Mouse (Mus musculus) liver, embryonic 13.5 days (tissue): ENCODE data around the gene Nectin4. TPM values are rescaled to one million over a fixed set of nuclear protein-coding genes. Genes with fewer than 3 reads are reported as not detected.
A peak's percentile ranks its signal among the peaks of the same experiment; 100 is the strongest.
"Not testable (repeated sequence)": the region's sequence is repeated elsewhere in the genome, so short reads cannot be mapped to it uniquely, and the experiment has no call there.

Source experiments
- ATAC-seq: fragments of 200-750 bp; cut with Nextera tagmentation; 2 replicates; pipeline ENCODE4 v1.8.0; 2017; ENCODE audit warnings: low read depth, mild to moderate bottlenecking, moderate number of reproducible peaks, moderate library complexity
- DNase-seq: peaks from one replicate; pipeline ENCODE4 v3.0.0; 2022
- H3K27ac ChIP-seq: fragments of 300-500 bp; sonication (generic); 2 replicates; pipeline ENCODE4 v1.5.1; 2015; ENCODE audit warnings: moderate library complexity, mild to moderate bottlenecking, inconsistent platforms
- H3K27me3 ChIP-seq: fragments of 300-500 bp; sonication (generic); 2 replicates; pipeline ENCODE4 v1.6.1; 2015; ENCODE audit warnings: mild to moderate bottlenecking, inconsistent platforms
- H3K36me3 ChIP-seq: fragments of 300-500 bp; sonication (generic); 2 replicates; pipeline ENCODE4 v1.6.1; 2015; ENCODE audit warnings: mild to moderate bottlenecking, inconsistent platforms
- H3K4me1 ChIP-seq: fragments of 300-500 bp; sonication (generic); replicated peaks from 2 replicates; pipeline ENCODE4 v1.6.1; 2015; ENCODE audit warnings: inconsistent platforms
- H3K4me2 ChIP-seq: fragments of 300-500 bp; sonication (generic); 2 replicates; pipeline ENCODE4 v1.6.1; 2015; ENCODE audit warnings: inconsistent platforms, mild to moderate bottlenecking, moderate library complexity
- H3K4me3 ChIP-seq: fragments of 300-500 bp; sonication (generic); replicated peaks from 2 replicates; pipeline ENCODE4 v1.5.1; 2015; ENCODE audit warnings: mild to moderate bottlenecking, inconsistent platforms
- H3K9ac ChIP-seq: fragments of 300-500 bp; sonication (generic); 2 replicates; pipeline ENCODE4 v1.6.1; 2015; ENCODE audit warnings: mild to moderate bottlenecking, inconsistent platforms
- H3K9me3 ChIP-seq: fragments of 300-500 bp; sonication (generic); replicated peaks from 2 replicates; pipeline ENCODE4 v1.6.1; 2016; ENCODE audit warnings: inconsistent platforms
- WGBS: fragments of 180-500 bp; shearing (Covaris S2); methylation state at CpG from one replicate; pipeline ENCODE4 v1.1.7; 2015; ENCODE audit not compliant: insufficient replicate concordance; 5-methylcytosine and 5-hydroxymethylcytosine counted together
- polyA plus RNA-seq: library from polyadenylated mRNA; unstranded; fragments of >200 nt; fragmentation: Nextera tagmentation; extraction: Ambion mirVana; gene quantifications from 2 replicates; pipeline ENCODE4 v1.2.1, GENCODE M21; 2015

The Nectin4 gene
- 0.08 and 0.14 TPM in 2 replicates for polyA plus RNA-seq

DNA sequence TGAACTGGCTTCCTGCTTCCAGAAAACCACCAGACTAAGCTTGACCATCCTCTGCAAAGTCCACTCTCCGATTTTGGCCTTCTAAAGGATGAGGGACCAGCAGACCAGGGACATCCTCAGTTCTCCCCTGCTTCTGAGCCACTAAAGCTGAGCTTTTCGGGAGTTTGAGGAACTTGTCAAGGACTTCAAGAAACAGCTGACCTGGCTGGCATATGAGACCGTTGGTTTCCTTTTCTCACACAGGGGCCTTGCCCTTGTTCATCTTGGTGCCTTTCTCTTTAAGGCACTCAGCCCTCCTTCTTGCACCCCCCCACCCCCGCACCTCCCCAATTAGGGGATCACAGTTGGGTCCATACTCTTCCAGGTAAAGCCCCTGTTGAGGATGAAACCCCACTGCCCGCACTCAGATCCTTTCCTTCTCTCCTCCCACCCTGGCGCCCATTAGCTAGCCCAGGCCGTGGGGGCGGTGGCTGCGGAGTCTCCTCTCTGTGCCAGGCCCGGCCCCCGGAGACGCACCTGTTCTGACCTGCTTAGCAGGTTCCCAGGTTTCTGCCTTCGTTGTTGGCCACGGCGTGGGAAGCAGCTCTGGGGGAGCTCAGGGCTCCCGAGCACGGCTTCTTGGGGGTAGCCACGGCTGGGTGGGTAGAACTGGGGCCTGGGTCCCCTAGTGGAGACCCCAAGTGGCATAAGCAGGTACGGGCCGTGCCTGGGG, at the start of gene Nectin4:
Gene Nectin4 (plus strand): TSS at position 255 of the 712 bp plus-strand sequence.
- Histone ChIP-seq H3K4me1 (peaks cover 9% of the 10 kb centered on the region), H3K9ac (no peak within 1 kb of the TSS; the same call in 1 of the 2 replicates), H3K36me3 (no peaks in the 10 kb centered on the region), H3K27me3 (peaks cover 14% of the 10 kb centered on the region), H3K27ac (no peak within 1 kb of the TSS), H3K9me3 (no peaks in the 10 kb centered on the region), H3K4me3 (no peak within 1 kb of the TSS), H3K4me2 (peak within 1 kb of the TSS; percentile 19; the same call in 1 of the 2 replicates)
- no peak for DNase-seq
- no peak for ATAC-seq
- WGBS, result 49% methylated on average over 20 of the region's 20 CpGs

GRCm38 (mm10) chr1:171320151-171320550, 49.7 kb upstream of the Nectin4 start:
- no peak for DNase-seq
- H3K36me3 ChIP-seq, result no peaks in the 10 kb centered on the region
- H3K4me3 ChIP-seq, result no peak overlapping the region
- no peak overlapping the region for H3K27ac ChIP-seq
- H3K4me2 ChIP-seq, result no peak overlapping the region
- no peaks in the 10 kb centered on the region for H3K27me3 ChIP-seq
- 0 out of 2 replicates have a peak, but pooled peaks cover 2% of the 10 kb centered on the region for H3K9me3 ChIP-seq
- no peak for ATAC-seq
- no peak overlapping the region for H3K9ac ChIP-seq
- 46% methylated on average over 5 of the region's 5 CpGs for WGBS
- H3K4me1 ChIP-seq, result peaks cover 6% of the 10 kb centered on the region

- no peaks in the 10 kb centered on the region for H3K9me3 ChIP-seq
- H3K4me1 ChIP-seq, result peaks cover 6% of the 10 kb centered on the region
- no peaks in the 10 kb centered on the region for H3K27me3 ChIP-seq
- no peak overlapping the region for H3K4me2 ChIP-seq
- no peak overlapping the region for H3K27ac ChIP-seq
- no peak for DNase-seq
- no peaks in the 10 kb centered on the region for H3K36me3 ChIP-seq
- no peak overlapping the region for H3K9ac ChIP-seq
- no peak for ATAC-seq
- no peak overlapping the region for H3K4me3 ChIP-seq
Measured at GRCm38 (mm10) chr1:171321415-171321814, 48.5 kb upstream of the Nectin4 start.

- peaks cover 8% of the 10 kb centered on the region for H3K4me1 ChIP-seq
- no peaks in the 10 kb centered on the region for H3K36me3 ChIP-seq
- H3K4me2 ChIP-seq, result no peak overlapping the region
- H3K4me3 ChIP-seq, result no peak overlapping the region
- ATAC-seq, result peak; percentile 43; the same call in 1 of the 2 replicates
- H3K9ac ChIP-seq, result 0 out of 2 replicates have a peak overlapping the region, but pooled peaks have one; percentile 20
- no peaks in the 10 kb centered on the region for H3K27me3 ChIP-seq
- no peaks in the 10 kb centered on the region for H3K9me3 ChIP-seq
- no peak overlapping the region; the same call in 1 of the 2 replicates for H3K27ac ChIP-seq
- no peak for DNase-seq
- 67% methylated on average over 1 of the region's 1 CpGs for WGBS
Measured at GRCm38 (mm10) chr1:171322012-171322411, 47.9 kb upstream of the Nectin4 start.

DNA sequence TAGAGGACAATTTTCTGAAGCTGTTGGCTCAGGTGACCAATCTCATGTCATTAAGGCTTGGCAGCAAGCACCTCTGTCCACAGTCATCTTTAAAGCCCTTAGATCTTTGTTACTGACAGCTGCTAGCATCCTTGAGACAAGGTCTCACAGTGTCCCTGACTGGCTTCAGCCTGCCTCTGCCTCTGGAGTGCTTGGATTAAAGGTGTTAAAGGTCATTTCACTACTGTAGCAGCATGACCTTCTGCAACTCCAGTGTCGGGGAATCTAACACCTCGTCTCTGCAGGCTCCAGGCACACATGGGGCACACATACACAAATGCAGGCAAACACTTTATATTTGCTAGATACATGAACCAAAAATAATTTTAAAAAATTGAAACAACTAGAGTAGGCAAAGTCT, 44.3 kb upstream of the Nectin4 start:
- H3K27me3 ChIP-seq, result no peaks in the 10 kb centered on the region
- no peak for DNase-seq
- no peaks in the 10 kb centered on the region for H3K9me3 ChIP-seq
- no peak overlapping the region for H3K9ac ChIP-seq
- ATAC-seq, result no peak
- H3K27ac ChIP-seq, result no peak overlapping the region
- H3K4me2 ChIP-seq, result no peak overlapping the region
- peaks cover 29% of the 10 kb centered on the region for H3K4me1 ChIP-seq
- no peak overlapping the region for H3K4me3 ChIP-seq
- WGBS, result 90% methylated on average over 2 of the region's 2 CpGs
- no peaks in the 10 kb centered on the region for H3K36me3 ChIP-seq

GRCm38 (mm10) chr1:171326588-171326987, 43.3 kb upstream of the Nectin4 start:
- H3K4me2 ChIP-seq, result peak overlapping the region; percentile 87; the same call in 1 of the 2 replicates
- DNase-seq, result not testable (repeated sequence)

GRCm38 (mm10) chr1:171328244-171328643, 41.7 kb upstream of the Nectin4 start:
- ATAC-seq (no peak), DNase-seq (no peak)
- H3K36me3 ChIP-seq, result peaks cover 10% of the 10 kb centered on the region; the same call in 1 of the 2 replicates
- H3K4me2 ChIP-seq, result peak overlapping the region; percentile 87
- peak overlapping the region; percentile 95 for H3K27ac ChIP-seq
- no peaks in the 10 kb centered on the region for H3K9me3 ChIP-seq
- no peaks in the 10 kb centered on the region for H3K27me3 ChIP-seq
- H3K9ac ChIP-seq, result peak overlapping the region; percentile 95
- WGBS, result 30% methylated on average over 9 of the region's 9 CpGs
- H3K4me1 ChIP-seq, result peaks cover 43% of the 10 kb centered on the region
- peak overlapping the region; percentile 92 for H3K4me3 ChIP-seq

More at GRCm38 (mm10) chr1:171326588-171326987, 43.3 kb upstream of the Nectin4 start:
- not testable (repeated sequence) for ATAC-seq, H3K9ac ChIP-seq, H3K27me3 ChIP-seq, H3K9me3 ChIP-seq, H3K27ac ChIP-seq, H3K36me3 ChIP-seq, H3K4me3 ChIP-seq
- 61% methylated on average over 4 of the region's 4 CpGs for WGBS
- peaks cover 37% of the 10 kb centered on the region for H3K4me1 ChIP-seq

DNA sequence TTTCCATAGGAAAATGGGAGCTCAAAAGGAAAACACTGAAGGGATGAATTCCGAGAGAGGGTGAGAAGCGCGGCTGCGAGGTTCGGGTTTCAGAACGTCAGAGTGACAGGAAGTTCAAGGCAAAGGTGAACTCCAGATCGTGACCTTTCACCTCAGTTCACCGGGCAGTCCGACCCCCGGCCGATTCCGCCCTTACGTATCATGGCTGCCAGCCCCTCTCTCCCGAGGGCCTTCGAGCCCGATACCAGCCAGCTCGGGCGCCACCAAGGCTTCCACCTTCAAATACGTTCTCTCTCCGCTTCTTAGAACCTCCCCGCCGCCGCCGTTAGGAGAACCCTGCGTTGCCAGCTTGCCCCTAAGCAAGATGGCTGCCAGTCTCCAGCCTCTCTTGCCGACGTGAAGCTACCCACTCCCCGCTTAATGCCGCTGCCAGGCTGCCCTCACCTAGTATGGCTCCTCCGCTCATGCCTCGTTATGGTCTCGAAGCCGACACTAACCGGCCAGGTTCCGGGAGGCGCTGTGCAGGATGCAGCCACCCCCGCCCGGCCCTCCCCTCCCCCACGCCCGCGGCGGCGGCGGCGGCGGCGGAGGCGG, 41.0 kb upstream of the Nectin4 start, which contains the start of gene Dedd:
Gene Dedd (plus strand): TSS at position 307 of the 594 bp plus-strand sequence.
- Histone ChIP-seq H3K36me3 (peaks cover 16% of the 10 kb centered on the region; the same call in 1 of the 2 replicates), H3K4me2 (peak within 1 kb of the TSS; percentile 87), H3K4me3 (peak within 1 kb of the TSS; percentile 92), H3K27me3 (no peaks in the 10 kb centered on the region), H3K9ac (peak within 1 kb of the TSS; percentile 95), H3K4me1 (peaks cover 48% of the 10 kb centered on the region), H3K27ac (peak within 1 kb of the TSS; percentile 95), H3K9me3 (no peaks in the 10 kb centered on the region)
- ATAC-seq (peak; percentile 86), DNase-seq (peak; percentile 80)
- under 1% methylated on average over 48 of the region's 48 CpGs for WGBS

GRCm38 (mm10) chr1:171329433-171330215, 40.3 kb upstream of the Nectin4 start:
- Histone ChIP-seq H3K4me1 (peaks cover 52% of the 10 kb centered on the region), H3K27ac (peak overlapping the region; percentile 95), H3K4me2 (peak overlapping the region; percentile 87), H3K9ac (peak overlapping the region; percentile 95), H3K36me3 (peaks cover 23% of the 10 kb centered on the region; the same call in 1 of the 2 replicates), H3K27me3 (no peaks in the 10 kb centered on the region), H3K4me3 (peak overlapping the region; percentile 92), H3K9me3 (no peaks in the 10 kb centered on the region)
- WGBS, result under 1% methylated on average over 60 of the region's 61 CpGs
- ATAC-seq (peak; percentile 42; the same call in 1 of the 2 replicates), DNase-seq (no peak)

- H3K27ac ChIP-seq, result peak overlapping the region; percentile 95
- H3K36me3 ChIP-seq, result peaks cover 25% of the 10 kb centered on the region; the same call in 1 of the 2 replicates
- WGBS, result 2% methylated on average over 4 of the region's 4 CpGs
- DNase-seq (no peak), ATAC-seq (no peak)
- peak overlapping the region; percentile 95 for H3K9ac ChIP-seq
- no peaks in the 10 kb centered on the region for H3K9me3 ChIP-seq
- H3K27me3 ChIP-seq, result no peaks in the 10 kb centered on the region
- peak overlapping the region; percentile 92 for H3K4me3 ChIP-seq
- H3K4me1 ChIP-seq, result peaks cover 56% of the 10 kb centered on the region
- H3K4me2 ChIP-seq, result peak overlapping the region; percentile 87
Measured at GRCm38 (mm10) chr1:171330216-171330560, 39.7 kb upstream of the Nectin4 start.
